Mouse (Mus musculus): ENCODE measurements around the gene Olfm2. TPM values are rescaled to one million over a fixed set of nuclear protein-coding genes. Genes with fewer than 3 reads are reported as not detected.

Gene Olfm2
- polyA plus RNA-seq, 1 experiment from 2014 or later, result 0.25 TPM

Other genes with a start within 250 kb of the Olfm2 start
- gene Zfp266, start 224.9 kb downstream of the Olfm2 start, polyA plus RNA-seq (2015; fragmentation: Nextera tagmentation; extraction: Ambion mirVana), result 12.0 and 13.5 TPM in 2 replicates
- 2.0 and 2.1 TPM in 2 replicates for gene Zfp846, start 165.1 kb downstream of the Olfm2 start, polyA plus RNA-seq (2015; fragmentation: Nextera tagmentation; extraction: Ambion mirVana)
- gene Ubl5, start 103.5 kb downstream of the Olfm2 start, polyA plus RNA-seq (2015; fragmentation: Nextera tagmentation; extraction: Ambion mirVana), result 207 and 235 TPM in 2 replicates
- 4.8 and 5.9 TPM in 2 replicates for gene Fbxl12, start 101.6 kb downstream of the Olfm2 start, polyA plus RNA-seq (2015; fragmentation: Nextera tagmentation; extraction: Ambion mirVana)
- gene Pin1, start 94.3 kb downstream of the Olfm2 start, polyA plus RNA-seq (2015; fragmentation: Nextera tagmentation; extraction: Ambion mirVana), result 19.4 and 19.7 TPM in 2 replicates
- 0.19 and 0.33 TPM in 2 replicates for gene Col5a3, start 68.7 kb upstream of the Olfm2 start, polyA plus RNA-seq (2015; fragmentation: Nextera tagmentation; extraction: Ambion mirVana)
- not detected in 2 replicates for gene Rdh8, start 72.2 kb upstream of the Olfm2 start, polyA plus RNA-seq (2015; fragmentation: Nextera tagmentation; extraction: Ambion mirVana)
- 4.4 and 6.7 TPM in 2 replicates for gene A230050P20Rik, start 122.3 kb upstream of the Olfm2 start, polyA plus RNA-seq (2015; fragmentation: Nextera tagmentation; extraction: Ambion mirVana)
- gene Angptl6, start 133.4 kb upstream of the Olfm2 start, polyA plus RNA-seq (2015; fragmentation: Nextera tagmentation; extraction: Ambion mirVana), result 8.8 and 10.0 TPM in 2 replicates
- gene Ppan, start 141.8 kb upstream of the Olfm2 start, polyA plus RNA-seq (2015; fragmentation: Nextera tagmentation; extraction: Ambion mirVana), result 42.9 and 46.2 TPM in 2 replicates
- 149 and 161 TPM in 2 replicates for gene Eif3g, start 152.3 kb upstream of the Olfm2 start, polyA plus RNA-seq (2015; fragmentation: Nextera tagmentation; extraction: Ambion mirVana)
- 53.4 and 55.7 TPM in 2 replicates for gene Dnmt1, start 213.5 kb upstream of the Olfm2 start, polyA plus RNA-seq (2015; fragmentation: Nextera tagmentation; extraction: Ambion mirVana)
- 3.1 and 3.5 TPM in 2 replicates for gene S1pr2, start 230.4 kb upstream of the Olfm2 start, polyA plus RNA-seq (2015; fragmentation: Nextera tagmentation; extraction: Ambion mirVana)

Data from liver, embryonic 16.5 days (tissue).